Mouse (Mus musculus): Measurements from ENCODE around the gene Usp20. TPM values are rescaled to one million over a fixed set of nuclear protein-coding genes. Genes with fewer than 3 reads are reported as not detected.

Usp20 gene
- total and polyA plus RNA-seq, 3 experiments: 8.2 to 16.6 (median 9.4) TPM

DNA sequence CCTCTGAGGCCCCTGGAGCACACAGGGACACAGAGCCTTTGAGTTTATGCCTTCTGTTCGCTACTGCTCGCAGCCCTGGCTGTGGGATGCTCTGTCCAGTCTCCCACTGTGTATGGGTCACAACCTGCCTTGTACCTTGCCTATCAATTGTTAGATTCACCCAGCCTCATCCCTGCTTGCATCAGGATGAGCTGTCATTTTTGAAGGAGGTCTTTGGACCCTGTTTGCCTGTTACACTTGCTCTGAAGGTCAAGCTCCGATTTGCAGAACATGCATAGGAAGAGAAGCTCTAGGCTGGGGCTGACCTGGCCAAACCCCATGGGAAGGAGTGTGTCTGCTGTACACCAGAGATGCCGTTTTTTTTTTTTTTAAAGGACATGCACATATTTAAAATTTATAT, 24.6 kb upstream of the Usp20 start:
- ATAC-seq (ENCODE audit: extremely low read depth, insufficient number of reproducible peaks, low FRiP score, poor library complexity, severe bottlenecking) (no peak), DNase-seq (ENCODE audit: low spot score) (no peak)
- no peaks in the 10 kb centered on the region for H3K27me3 ChIP-seq (ENCODE audit: insufficient read depth, low read length)
- no peak overlapping the region for H3K4me3 ChIP-seq (ENCODE audit: low read depth, low read length)
- no peaks in the 10 kb centered on the region for H3K9me3 ChIP-seq (replicated peaks)
- peaks cover 67% of the 10 kb centered on the region for H3K4me1 ChIP-seq (ENCODE audit: insufficient read depth, low read depth, low read length)
- H3K36me3 ChIP-seq (replicated peaks): peaks cover 89% of the 10 kb centered on the region
- TF ChIP-seq CTCF (IDR thresholded peaks at IDR 0.05; ENCODE audit: low read depth, low read length) (no peak), TAL1 (conservative IDR thresholded peaks at IDR 0.05; ENCODE audit: low read depth, low read length) (no peak)

DNA sequence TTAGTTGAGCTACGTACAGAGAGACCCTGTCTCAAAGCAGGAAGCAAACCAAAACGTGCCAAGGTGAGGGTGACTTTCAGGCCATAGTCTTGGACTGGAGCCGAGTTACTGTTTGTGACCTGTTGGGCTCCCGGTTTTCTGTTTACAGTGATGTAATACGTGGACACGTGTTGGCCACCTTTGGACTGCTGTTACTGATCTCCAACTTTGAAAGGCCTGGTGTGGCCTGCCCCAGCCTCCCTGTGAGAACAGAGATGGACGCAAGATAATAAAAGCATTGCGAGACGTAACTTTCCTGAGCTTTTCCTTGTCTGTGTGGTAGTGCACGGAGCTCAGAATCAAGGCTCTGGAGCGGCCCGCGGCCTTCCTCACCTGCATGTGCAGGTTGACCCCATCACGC, 23.4 kb upstream of the Usp20 start:
- Histone ChIP-seq H3K4me1 (ENCODE audit: insufficient read depth, low read depth, low read length) (peaks cover 69% of the 10 kb centered on the region), H3K27me3 (ENCODE audit: insufficient read depth, low read length) (no peaks in the 10 kb centered on the region), H3K9me3 (replicated peaks) (no peaks in the 10 kb centered on the region), H3K4me3 (ENCODE audit: low read depth, low read length) (no peak overlapping the region), H3K36me3 (replicated peaks) (peaks cover 100% of the 10 kb centered on the region)
- no peak for TF ChIP-seq CTCF (IDR thresholded peaks at IDR 0.05; ENCODE audit: low read depth, low read length)
- TF ChIP-seq GATA2 (IDR thresholded peaks at IDR 0.05; ENCODE audit: borderline replicate concordance, low read depth, low read length): no peak
- TF ChIP-seq GATA1 (IDR thresholded peaks at IDR 0.05; ENCODE audit: borderline replicate concordance, low read length): no peak
- TF ChIP-seq TAL1 (conservative IDR thresholded peaks at IDR 0.05; ENCODE audit: low read depth, low read length): no peak
- no peak for TF ChIP-seq POLR2AphosphoS5 (IDR thresholded peaks at IDR 0.05; ENCODE audit: insufficient replicate concordance, low read depth, low read length)
- no peak for DNase-seq (ENCODE audit: low spot score)
- no peak for ATAC-seq (ENCODE audit: extremely low read depth, insufficient number of reproducible peaks, low FRiP score, poor library complexity, severe bottlenecking)

DNA sequence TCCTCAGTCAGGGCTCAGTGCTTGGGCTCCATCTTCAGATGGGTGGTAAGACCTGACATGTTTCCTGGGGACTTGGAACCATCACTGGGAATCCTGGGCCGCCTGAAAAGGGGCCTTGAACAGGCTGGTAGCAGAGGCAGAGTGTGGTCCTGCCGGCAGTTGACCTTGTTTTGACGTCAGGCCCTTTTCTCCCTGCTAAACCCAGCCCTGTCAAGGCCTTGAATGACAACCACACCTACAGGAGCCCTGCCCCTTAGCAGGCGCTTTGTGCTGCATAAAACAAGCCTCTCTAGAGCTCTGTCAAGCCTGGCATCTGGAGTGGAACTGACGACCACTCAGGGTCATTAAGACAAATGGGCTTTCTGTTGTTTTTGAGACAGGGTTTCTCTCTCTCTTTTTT, 22.2 kb upstream of the Usp20 start:
- DNase-seq (ENCODE audit: low spot score): no peak
- ATAC-seq (ENCODE audit: extremely low read depth, insufficient number of reproducible peaks, low FRiP score, poor library complexity, severe bottlenecking): no peak
- Histone ChIP-seq H3K4me1 (ENCODE audit: insufficient read depth, low read depth, low read length) (peaks cover 67% of the 10 kb centered on the region), H3K9me3 (replicated peaks) (no peaks in the 10 kb centered on the region), H3K27me3 (ENCODE audit: insufficient read depth, low read length) (no peaks in the 10 kb centered on the region), H3K4me3 (ENCODE audit: low read depth, low read length) (no peak overlapping the region), H3K36me3 (replicated peaks) (peaks cover 100% of the 10 kb centered on the region)
- no peak for TF ChIP-seq CTCF (IDR thresholded peaks at IDR 0.05; ENCODE audit: low read depth, low read length)
- no peak for TF ChIP-seq TAL1 (conservative IDR thresholded peaks at IDR 0.05; ENCODE audit: low read depth, low read length)
- TF ChIP-seq GATA2 (IDR thresholded peaks at IDR 0.05; ENCODE audit: borderline replicate concordance, low read depth, low read length): no peak
- TF ChIP-seq POLR2AphosphoS5 (IDR thresholded peaks at IDR 0.05; ENCODE audit: insufficient replicate concordance, low read depth, low read length): no peak
- no peak for TF ChIP-seq GATA1 (IDR thresholded peaks at IDR 0.05; ENCODE audit: borderline replicate concordance, low read length)

DNA sequence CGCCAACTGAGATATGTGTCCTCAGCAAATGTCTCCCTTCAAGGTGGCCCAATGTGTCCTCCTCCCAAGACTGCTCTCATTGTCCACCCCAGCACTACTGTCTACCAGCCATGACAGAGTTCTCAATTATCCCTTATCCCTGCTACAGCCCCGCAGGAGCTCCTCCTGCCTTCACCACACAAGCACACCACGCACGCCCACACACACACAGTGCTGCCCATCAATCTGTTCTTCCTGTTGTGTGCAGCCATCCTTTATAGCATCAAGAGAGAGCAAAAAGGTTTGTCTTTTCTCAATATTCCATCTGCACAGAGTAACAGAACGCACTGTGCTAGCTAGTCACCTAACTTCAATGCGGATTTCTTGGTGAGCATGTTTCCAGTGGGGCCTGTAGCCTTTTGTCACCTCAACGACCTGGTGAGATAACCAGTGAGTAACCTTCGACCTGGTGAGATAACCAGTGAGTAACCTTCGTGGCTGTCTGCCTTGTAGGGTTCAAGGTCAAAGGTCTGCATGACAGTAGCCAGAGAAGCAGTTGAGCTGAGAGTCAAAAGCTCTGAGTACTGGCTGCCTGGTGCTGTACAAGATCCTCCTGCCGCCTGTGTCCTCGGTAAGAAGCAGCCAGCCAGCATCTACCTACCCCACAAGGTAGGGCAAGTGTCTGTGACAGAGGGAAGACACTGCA, 19.4 kb upstream of the Usp20 start:
- H3K27me3 ChIP-seq (ENCODE audit: insufficient read depth, low read length): no peaks in the 10 kb centered on the region
- no peak overlapping the region for H3K4me3 ChIP-seq (ENCODE audit: low read depth, low read length)
- TF ChIP-seq GATA2 (IDR thresholded peaks at IDR 0.05; ENCODE audit: borderline replicate concordance, low read depth, low read length) (no peak), POLR2AphosphoS5 (IDR thresholded peaks at IDR 0.05; ENCODE audit: insufficient replicate concordance, low read depth, low read length) (no peak; the same call in 1 of the 2 replicates), CTCF (IDR thresholded peaks at IDR 0.05; ENCODE audit: low read depth, low read length) (no peak), TAL1 (conservative IDR thresholded peaks at IDR 0.05; ENCODE audit: low read depth, low read length) (no peak), GATA1 (IDR thresholded peaks at IDR 0.05; ENCODE audit: borderline replicate concordance, low read length) (no peak)
- no peaks in the 10 kb centered on the region for H3K9me3 ChIP-seq (replicated peaks)
- DNase-seq (ENCODE audit: low spot score) (no peak), ATAC-seq (ENCODE audit: extremely low read depth, insufficient number of reproducible peaks, low FRiP score, poor library complexity, severe bottlenecking) (no peak)
- H3K4me1 ChIP-seq (ENCODE audit: insufficient read depth, low read depth, low read length): peaks cover 65% of the 10 kb centered on the region
- peaks cover 93% of the 10 kb centered on the region for H3K36me3 ChIP-seq (replicated peaks)

DNA sequence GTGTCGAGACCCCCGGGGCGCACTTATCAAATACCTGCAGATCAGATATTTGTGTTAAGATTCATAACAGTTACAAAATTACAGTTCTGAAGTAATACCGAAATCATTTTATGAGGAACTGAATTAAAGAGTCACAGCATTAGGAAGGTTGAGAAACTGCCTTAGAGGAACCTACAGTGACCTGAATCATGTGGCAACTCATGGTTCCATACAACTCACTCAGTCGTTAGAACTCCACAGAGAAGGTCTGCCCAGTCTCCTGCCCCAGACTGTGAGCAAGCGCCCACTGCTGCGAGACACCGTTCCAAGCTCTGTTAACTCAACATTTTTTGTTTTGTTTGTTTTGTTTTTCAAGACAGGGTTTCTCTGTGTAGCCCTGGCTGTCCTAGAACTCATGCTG, 16.5 kb upstream of the Usp20 start:
- Histone ChIP-seq H3K4me3 (ENCODE audit: low read depth, low read length) (no peak overlapping the region; the same call in 1 of the 2 replicates), H3K9me3 (replicated peaks) (no peaks in the 10 kb centered on the region), H3K27me3 (ENCODE audit: insufficient read depth, low read length) (no peaks in the 10 kb centered on the region), H3K36me3 (replicated peaks) (peaks cover 69% of the 10 kb centered on the region), H3K4me1 (ENCODE audit: insufficient read depth, low read depth, low read length) (peaks cover 50% of the 10 kb centered on the region)
- no peak for TF ChIP-seq GATA1 (IDR thresholded peaks at IDR 0.05; ENCODE audit: borderline replicate concordance, low read length)
- TF ChIP-seq CTCF (IDR thresholded peaks at IDR 0.05; ENCODE audit: low read depth, low read length): no peak
- no peak for TF ChIP-seq TAL1 (conservative IDR thresholded peaks at IDR 0.05; ENCODE audit: low read depth, low read length)
- no peak for TF ChIP-seq GATA2 (IDR thresholded peaks at IDR 0.05; ENCODE audit: borderline replicate concordance, low read depth, low read length)
- TF ChIP-seq POLR2AphosphoS5 (IDR thresholded peaks at IDR 0.05; ENCODE audit: insufficient replicate concordance, low read depth, low read length): no peak
- DNase-seq (ENCODE audit: low spot score) (no peak), ATAC-seq (ENCODE audit: extremely low read depth, insufficient number of reproducible peaks, low FRiP score, poor library complexity, severe bottlenecking) (no peak)

DNA sequence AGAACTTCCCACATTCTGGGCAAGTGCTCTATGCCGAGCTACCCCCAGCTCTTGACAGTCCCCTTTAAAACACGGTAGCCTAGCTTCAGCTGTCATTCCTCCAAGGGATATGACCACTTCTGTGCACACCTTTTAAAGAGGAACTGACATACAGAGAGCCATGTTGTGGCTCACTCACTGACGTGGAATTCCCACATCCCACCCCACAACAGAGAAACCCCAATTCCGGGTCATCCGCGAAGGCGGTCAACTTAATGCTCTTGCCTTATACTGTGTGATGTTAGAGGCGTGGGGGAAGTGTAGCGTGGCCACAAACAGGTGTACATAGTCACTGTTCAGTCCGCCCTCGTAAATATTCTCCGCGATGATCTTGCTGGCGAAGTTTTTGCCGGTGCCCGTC, 15.3 kb upstream of the Usp20 start:
- H3K36me3 ChIP-seq (replicated peaks): peaks cover 65% of the 10 kb centered on the region
- DNase-seq (ENCODE audit: low spot score): peak; percentile 26

More for the DNA sequence above, 15.3 kb upstream of the Usp20 start:
- Histone ChIP-seq H3K27me3 (ENCODE audit: insufficient read depth, low read length) (no peaks in the 10 kb centered on the region), H3K4me1 (ENCODE audit: insufficient read depth, low read depth, low read length) (peaks cover 43% of the 10 kb centered on the region), H3K9me3 (replicated peaks) (no peaks in the 10 kb centered on the region), H3K4me3 (ENCODE audit: low read depth, low read length) (peak overlapping the region; percentile 99)
- TF ChIP-seq POLR2AphosphoS5 (IDR thresholded peaks at IDR 0.05; ENCODE audit: insufficient replicate concordance, low read depth, low read length): no peak
- TF ChIP-seq GATA2 (IDR thresholded peaks at IDR 0.05; ENCODE audit: borderline replicate concordance, low read depth, low read length): no peak
- no peak for TF ChIP-seq GATA1 (IDR thresholded peaks at IDR 0.05; ENCODE audit: borderline replicate concordance, low read length)
- no peak for TF ChIP-seq CTCF (IDR thresholded peaks at IDR 0.05; ENCODE audit: low read depth, low read length)
- TF ChIP-seq TAL1 (conservative IDR thresholded peaks at IDR 0.05; ENCODE audit: low read depth, low read length): no peak
- ATAC-seq (ENCODE audit: extremely low read depth, insufficient number of reproducible peaks, low FRiP score, poor library complexity, severe bottlenecking): no peak

Measured in G1E (cell line).